21 mouse cellular contexts compared by ENCODE assay signal in the genomic region with DNA sequence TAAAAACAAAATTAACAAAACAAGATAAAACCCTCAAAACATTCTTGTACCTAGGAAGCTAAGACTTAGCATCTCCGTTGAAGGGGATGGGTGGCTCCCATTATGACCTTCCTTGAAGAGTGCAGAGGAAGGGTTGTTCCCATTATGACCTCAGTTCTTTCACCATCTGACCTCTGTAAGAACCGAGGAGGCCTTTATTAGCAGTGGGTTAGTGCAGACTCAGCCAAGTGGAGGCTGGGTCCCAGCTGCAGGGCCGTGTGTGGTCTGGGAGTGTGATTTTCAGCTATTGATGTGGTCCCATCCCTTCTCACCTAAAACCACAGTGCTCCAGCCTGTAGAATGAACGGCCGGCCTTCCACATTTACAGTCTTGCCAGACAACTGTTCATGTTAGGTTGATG. TPM values are rescaled to one million over a fixed set of nuclear protein-coding genes. Genes with fewer than 3 reads are reported as not detected.
DNase-seq lines count a peak whose midpoint lies in the region; ATAC-seq lines count a peak whose summit lies in the region.
"Had no signal": no experiment of that assay in that cellular context is flagged by ENCODE, and none has a peak within 500 bp of the region (broad histone marks: within the 10 kb centered on the region; RNA-seq: fewer than 3 reads in every experiment).

No protein-coding gene starts in this region.

- no peak overlapping the region for H3K9ac ChIP-seq in forebrain, embryonic 12.5 days
- H3K9ac ChIP-seq: embryonic facial prominence, embryonic 12.5 days had no signal

- no peaks in the 10 kb centered on the region for H3K36me3 ChIP-seq in heart, embryonic 10.5 days
- no peaks in the 10 kb centered on the region for H3K36me3 ChIP-seq in macrophage (ENCODE audit: inconsistent target)
- H3K36me3 ChIP-seq in forebrain, embryonic 12.5 days (replicated peaks) = no peaks in the 10 kb centered on the region
- H3K36me3 ChIP-seq: embryonic facial prominence, embryonic 10.5 days; embryonic facial prominence, embryonic 12.5 days had no signal

- DNase-seq in heart, adult 11 months = peak; percentile 96
- DNase-seq in heart, embryonic 10.5 days (ENCODE audit: low spot score) = no peak
- peak; percentile 52 for DNase-seq in lung, postnatal 36 days
- DNase-seq in lung, postnatal 10 days = no peak
- DNase-seq in right cerebral cortex, postnatal 14 days = no peak
- DNase-seq: adrenal gland, adult 8-10 months; adrenal gland, postnatal 14 days; adrenal gland, postnatal 36 days; cerebellum, adult 11-12 months; cerebellum, adult 2 months; cerebellum, adult 9-10 months; cerebellum, postnatal 10 days; cerebellum, postnatal 25 days had no signal

- H3K79me2 ChIP-seq in macrophage (ENCODE audit: inconsistent target) = no peaks in the 10 kb centered on the region

- no peak overlapping the region for H3K27ac ChIP-seq in heart, embryonic 10.5 days
- H3K27ac ChIP-seq in macrophage = peak overlapping the region; percentile 62; the same call in 1 of the 2 replicates
- H3K27ac ChIP-seq in forebrain, embryonic 12.5 days = no peak overlapping the region
- H3K27ac ChIP-seq: embryonic facial prominence, embryonic 10.5 days; embryonic facial prominence, embryonic 12.5 days had no signal

- no peaks in the 10 kb centered on the region for H3K4me1 ChIP-seq in heart, embryonic 10.5 days
- H3K4me1 ChIP-seq in forebrain, embryonic 12.5 days = no peaks in the 10 kb centered on the region
- H3K4me1 ChIP-seq: embryonic facial prominence, embryonic 10.5 days; embryonic facial prominence, embryonic 12.5 days had no signal

- no peak overlapping the region for H3K4me2 ChIP-seq in forebrain, embryonic 12.5 days
- H3K4me2 ChIP-seq: embryonic facial prominence, embryonic 12.5 days had no signal

- no peak overlapping the region for H3K4me3 ChIP-seq in heart, embryonic 10.5 days
- H3K4me3 ChIP-seq in macrophage (ENCODE audit: inconsistent target) = no peak overlapping the region
- H3K4me3 ChIP-seq in forebrain, embryonic 12.5 days (replicated peaks) = no peak overlapping the region
- H3K4me3 ChIP-seq: embryonic facial prominence, embryonic 10.5 days; embryonic facial prominence, embryonic 12.5 days had no signal

- H3K9me3 ChIP-seq in heart, embryonic 10.5 days = no peaks in the 10 kb centered on the region
- H3K9me3 ChIP-seq in forebrain, embryonic 12.5 days = no peaks in the 10 kb centered on the region
- H3K9me3 ChIP-seq: embryonic facial prominence, embryonic 10.5 days; embryonic facial prominence, embryonic 12.5 days had no signal

- peak; percentile 80 for ATAC-seq in monocyte, adult 5-6 weeks (replicated peaks; ENCODE audit: insufficient number of reproducible peaks, low FRiP score, low TSS enrichment, poor library complexity, severe bottlenecking)
- no peak for ATAC-seq in forebrain, embryonic 12.5 days (ENCODE audit: low FRiP score)
- ATAC-seq: activated CD4-positive, CD25-positive, alpha-beta regulatory T cell, adult 4 months; forebrain, embryonic 14.5 days; forebrain, embryonic 16.5 days had no signal

- H3K27me3 ChIP-seq in heart, embryonic 10.5 days (ENCODE audit: insufficient read depth, poor library complexity, severe bottlenecking) = no peaks in the 10 kb centered on the region
- H3K27me3 ChIP-seq in forebrain, embryonic 12.5 days = no peaks in the 10 kb centered on the region
- H3K27me3 ChIP-seq: embryonic facial prominence, embryonic 12.5 days had no signal

- WGBS in heart, embryonic 10.5 days = 72% methylated on average over 5 of the region's 5 CpGs
- 86% methylated on average over 4 of the region's 5 CpGs for WGBS in macrophage (ENCODE audit: missing documents)
- 82% methylated on average over 5 of the region's 5 CpGs for WGBS in forebrain, embryonic 12.5 days

RNA-seq across cellular contexts. Expression of gene Ltc4s, which starts 6.9 kb away (rescaled TPM):
- polyA plus RNA-seq in heart, embryonic 10.5 days (2016; fragmentation: Nextera tagmentation; extraction: Ambion mirVana) = 0.42 and 0.60 TPM in 2 replicates
- 1 to 10 TPM in 16 of 26 experiments, not detected in 10; 1.1 to 9.0 (median 4.6) TPM for total RNA-seq in macrophage (2018; cell fraction: chromatin; rRNA removed)
- total RNA-seq in macrophage (2018; cell fraction: cytosol; rRNA removed) = 10 to 100 TPM in 12 of 26 experiments, 1 to 10 TPM in 13, under 1 TPM in 1; 0.96 to 18.9 (median 6.4) TPM
- 10 to 100 TPM in 10 of 26 experiments, 1 to 10 TPM in 12, not detected in 4; 1.2 to 17.6 (median 8.1) TPM for total RNA-seq in macrophage (2018; cell fraction: nucleus; rRNA removed)
- 6.5 to 23.2 TPM (median 6.5 TPM) in 3 replicates for polyA plus RNA-seq in macrophage (2018)
- not detected in 3 replicates for total RNA-seq in monocyte, adult 5-6 weeks (2017)
- polyA plus RNA-seq in forebrain, embryonic 12.5 days (2016; fragmentation: Nextera tagmentation; extraction: Ambion mirVana) = 0.60 and 0.69 TPM in 2 replicates
- polyA plus RNA-seq: activated CD4-positive, CD25-positive, alpha-beta regulatory T cell, adult 4 months had no signal

RNA-seq across cellular contexts. Expression of gene Mgat4b, which starts 34.6 kb away (rescaled TPM):
- polyA plus RNA-seq in heart, embryonic 10.5 days (2016; fragmentation: Nextera tagmentation; extraction: Ambion mirVana) = 17.3 and 20.1 TPM in 2 replicates
- total RNA-seq in macrophage (2018; cell fraction: chromatin; rRNA removed) = 100 to 1,000 TPM in 8 of 26 experiments, 10 to 100 TPM in 18; 41.6 to 398 (median 88.9) TPM
- total RNA-seq in macrophage (2018; cell fraction: cytosol; rRNA removed) = 10 to 100 TPM; 50.5 to 85.9 (median 70.2) TPM
- 100 to 1,000 TPM in 8 of 26 experiments, 10 to 100 TPM in 18; 57.5 to 143 (median 87.9) TPM for total RNA-seq in macrophage (2018; cell fraction: nucleus; rRNA removed)
- 34.3 to 55.7 TPM (median 49.2 TPM) in 3 replicates for polyA plus RNA-seq in macrophage (2018)
- total RNA-seq in monocyte, adult 5-6 weeks (2017) = 4.9 to 20.2 TPM (median 13.9 TPM) in 3 replicates
- 31.6 and 40.3 TPM in 2 replicates for polyA plus RNA-seq in forebrain, embryonic 12.5 days (2016; fragmentation: Nextera tagmentation; extraction: Ambion mirVana)

RNA-seq across cellular contexts. Expression of gene Sqstm1, which starts 34.6 kb away (rescaled TPM):
- 193 TPM in 2 replicates for polyA plus RNA-seq in heart, embryonic 10.5 days (2016; fragmentation: Nextera tagmentation; extraction: Ambion mirVana)
- total RNA-seq in macrophage (2018; cell fraction: chromatin; rRNA removed) = 1,000 to 10,000 TPM in 16 of 26 experiments, 100 to 1,000 TPM in 10; 388 to 4,292 (median 1,510) TPM
- total RNA-seq in macrophage (2018; cell fraction: cytosol; rRNA removed) = 1,000 to 10,000 TPM in 13 of 26 experiments, 100 to 1,000 TPM in 13; 523 to 2,418 (median 986) TPM
- 1,000 to 10,000 TPM in 17 of 26 experiments, 100 to 1,000 TPM in 9; 377 to 2,781 (median 1,417) TPM for total RNA-seq in macrophage (2018; cell fraction: nucleus; rRNA removed)
- 491 to 809 TPM (median 572 TPM) in 3 replicates for polyA plus RNA-seq in macrophage (2018)
- 878 to 1,339 TPM (median 1,041 TPM) in 3 replicates for total RNA-seq in monocyte, adult 5-6 weeks (2017)
- 165 and 169 TPM in 2 replicates for polyA plus RNA-seq in forebrain, embryonic 12.5 days (2016; fragmentation: Nextera tagmentation; extraction: Ambion mirVana)

RNA-seq across cellular contexts. Expression of gene Maml1, which starts 46.8 kb away (rescaled TPM):
- 3.3 and 4.7 TPM in 2 replicates for polyA plus RNA-seq in heart, embryonic 10.5 days (2016; fragmentation: Nextera tagmentation; extraction: Ambion mirVana)
- total RNA-seq in macrophage (2018; cell fraction: chromatin; rRNA removed) = 10 to 100 TPM; 15.2 to 34.3 (median 22.0) TPM
- 10 to 100 TPM; 13.2 to 25.2 (median 20.7) TPM for total RNA-seq in macrophage (2018; cell fraction: cytosol; rRNA removed)
- total RNA-seq in macrophage (2018; cell fraction: nucleus; rRNA removed) = 10 to 100 TPM; 18.2 to 33.5 (median 26.4) TPM
- polyA plus RNA-seq in macrophage (2018) = 9.9 to 14.8 TPM (median 12.5 TPM) in 3 replicates
- total RNA-seq in monocyte, adult 5-6 weeks (2017) = 12.4 to 18.2 TPM (median 13.2 TPM) in 3 replicates
- polyA plus RNA-seq in forebrain, embryonic 12.5 days (2016; fragmentation: Nextera tagmentation; extraction: Ambion mirVana) = 5.5 and 5.9 TPM in 2 replicates

Comparison
In these comparisons a context has a peak if more than half of its experiments do, and no peak if none do; other contexts are left out.
1. DNase-seq: peak in heart, adult 11 months (single experiment) and lung, postnatal 36 days (single experiment); none in heart, embryonic 10.5 days (single experiment), lung, postnatal 10 days (single experiment) and right cerebral cortex, postnatal 14 days (single experiment).